Mouse (Mus musculus): ENCODE results near the gene Zfhx2.

Gene Zfhx2

DNA sequence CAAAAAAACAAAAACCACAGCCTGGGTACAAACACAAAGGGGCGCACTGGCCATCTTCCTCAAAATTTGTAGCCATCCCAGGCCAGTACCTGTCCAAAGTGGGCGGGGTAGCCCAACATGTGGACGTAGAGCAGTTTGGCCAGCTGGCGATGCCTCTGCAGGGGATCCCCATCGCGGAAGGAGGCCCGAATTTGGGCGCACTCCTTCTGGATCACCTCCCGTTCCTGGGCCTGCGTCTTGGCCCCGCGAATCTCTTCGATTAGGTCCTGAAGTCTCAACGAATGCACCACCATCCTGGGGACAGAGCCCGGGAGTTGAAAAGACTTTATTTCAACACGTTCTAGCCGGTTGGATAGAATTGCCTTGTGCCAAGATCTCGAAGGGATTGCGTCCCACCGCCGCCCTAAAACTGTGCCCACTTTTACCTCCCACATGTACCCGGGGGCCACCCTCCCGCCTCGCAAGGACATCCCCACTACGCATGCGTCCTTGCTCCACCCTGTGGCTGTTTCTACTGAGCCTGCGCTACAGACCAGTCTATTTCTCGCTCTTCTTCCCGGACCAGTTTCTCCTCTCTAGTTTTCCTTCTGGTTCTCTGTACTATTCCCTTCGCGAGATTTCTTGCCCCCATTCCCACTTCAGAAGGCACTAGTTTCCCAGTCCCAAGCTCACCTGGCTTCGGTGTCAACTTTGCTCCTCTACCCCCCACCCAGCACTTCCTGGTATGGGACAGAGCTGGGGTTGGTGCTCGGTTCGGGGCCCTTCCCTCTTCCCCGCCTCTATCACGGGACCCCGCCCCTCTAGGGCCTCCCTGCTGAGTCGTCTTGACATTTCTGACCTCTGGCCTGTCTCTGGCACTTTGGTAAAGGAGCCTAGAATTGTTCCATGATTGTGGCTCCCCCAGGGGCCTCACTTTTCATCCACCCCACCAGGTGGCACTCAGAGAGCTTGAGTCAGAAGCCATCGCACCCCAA, 14.0 kb upstream of the Zfhx2 start, which contains the start of gene Ap1g2:
TSS of gene Ap1g2 (minus strand) at position 758 of the 974 bp plus-strand sequence.
- DNase-seq, result peak; percentile 87 to 88

DNA sequence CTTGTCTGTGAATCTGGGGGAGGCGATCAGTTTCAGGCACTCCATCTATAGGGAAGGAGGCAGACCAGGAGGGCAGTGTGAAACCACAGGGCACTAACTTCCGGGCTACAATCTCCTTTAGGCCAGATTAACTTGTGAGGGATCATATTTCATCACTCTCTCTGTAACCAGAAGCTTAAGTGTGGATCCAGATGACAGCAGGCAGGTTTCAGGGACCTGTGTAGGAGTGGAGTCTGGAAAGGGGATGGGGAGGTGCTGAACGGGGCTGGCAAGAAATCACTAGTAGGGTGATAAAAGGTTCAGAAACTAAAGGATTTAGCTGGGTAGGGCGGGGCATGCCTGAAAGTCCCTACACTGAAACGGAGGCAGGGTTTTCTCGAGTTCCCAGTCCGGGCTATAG, 13.3 kb upstream of the Zfhx2 start:
- DNase-seq, result no peak

DNA sequence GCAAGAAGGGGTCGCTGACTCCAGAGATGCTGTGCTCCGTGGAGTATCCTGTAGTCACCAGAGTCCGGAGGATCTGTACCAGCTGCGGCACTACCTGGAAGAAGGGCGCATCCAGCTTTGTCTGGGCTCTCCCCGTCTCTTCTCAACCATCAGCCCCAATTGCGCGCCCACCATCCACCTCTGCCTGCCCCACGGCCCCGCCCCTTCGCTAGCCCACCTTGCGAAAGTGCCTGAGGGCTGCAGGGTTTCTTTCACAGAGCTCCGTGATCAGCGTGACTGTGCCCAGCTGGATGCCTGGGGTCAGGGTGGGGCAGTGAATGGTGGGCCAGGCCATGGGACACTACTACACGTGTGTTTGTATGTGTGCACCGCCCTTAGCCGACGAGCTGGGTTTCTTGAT, 12.2 kb upstream of the Zfhx2 start:
- no peak for DNase-seq

DNA sequence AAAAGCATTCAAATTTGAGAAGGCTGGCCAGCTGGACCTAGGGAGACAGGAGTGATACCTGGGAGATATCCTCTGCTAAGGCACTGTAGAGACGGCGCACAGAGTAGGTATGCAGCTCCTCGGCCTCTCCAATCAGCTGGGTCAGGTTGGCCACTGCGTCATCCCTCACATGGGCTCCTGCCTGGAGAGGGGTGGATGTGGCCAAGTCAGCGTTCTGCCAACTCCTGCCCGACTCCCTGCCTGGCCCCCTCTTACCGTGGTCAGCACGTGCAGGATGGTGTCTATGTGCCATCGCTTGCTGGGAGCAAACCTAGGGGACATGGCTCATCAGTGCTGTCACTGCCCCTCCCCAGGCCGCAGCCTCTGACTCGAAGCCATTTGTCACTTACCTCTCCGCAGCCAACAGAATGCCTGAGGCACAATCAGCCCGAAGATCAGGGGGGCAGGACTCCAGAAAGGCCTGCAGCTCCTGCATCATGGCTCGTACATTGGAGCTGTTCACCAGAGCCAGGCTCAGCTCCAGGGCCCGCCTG, 10.2 kb upstream of the Zfhx2 start:
- no peak for DNase-seq

DNA sequence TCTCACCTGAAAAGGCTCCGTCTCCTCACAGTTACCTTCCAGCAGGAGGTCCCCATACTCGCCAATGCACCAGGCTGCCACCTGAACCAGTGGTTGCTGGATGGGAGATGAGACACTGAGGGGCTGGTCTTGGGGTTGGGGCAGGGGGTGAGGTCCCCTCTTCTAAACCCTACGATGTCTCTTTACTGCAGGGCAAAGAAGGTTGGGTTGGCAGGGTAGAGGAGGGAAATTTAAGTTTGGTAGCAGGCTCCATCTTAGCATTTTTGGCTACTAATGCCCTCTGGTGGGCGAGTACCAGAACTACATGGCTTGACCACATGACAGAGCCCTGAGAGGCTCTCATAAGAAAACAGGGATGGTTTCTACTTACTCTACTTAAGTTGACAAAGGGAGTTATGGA, 9.5 kb upstream of the Zfhx2 start:
- DNase-seq, result peak in 1 of 2 experiments; percentile 64

DNA sequence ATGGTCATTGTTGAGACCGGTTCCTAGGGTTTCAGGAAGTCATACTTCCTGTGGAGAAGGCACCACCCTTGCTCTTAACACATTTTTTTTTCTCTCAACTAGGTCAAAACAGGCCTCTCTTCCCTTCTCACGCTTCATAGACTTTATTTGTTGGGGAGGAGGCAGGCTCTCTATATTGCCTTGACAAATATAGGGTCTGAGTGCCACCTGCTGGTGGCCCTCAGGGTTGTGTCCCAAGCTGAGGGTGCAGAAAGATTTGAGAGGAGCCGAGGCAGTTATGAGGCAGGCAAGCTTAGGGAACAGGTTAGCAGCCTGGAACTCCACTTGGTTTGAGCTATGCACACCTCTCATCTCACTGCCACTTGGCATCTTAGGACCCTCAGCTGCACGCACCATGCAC, 5.9 kb upstream of the Zfhx2 start:
- peak; percentile 55 to 62 for DNase-seq

DNA sequence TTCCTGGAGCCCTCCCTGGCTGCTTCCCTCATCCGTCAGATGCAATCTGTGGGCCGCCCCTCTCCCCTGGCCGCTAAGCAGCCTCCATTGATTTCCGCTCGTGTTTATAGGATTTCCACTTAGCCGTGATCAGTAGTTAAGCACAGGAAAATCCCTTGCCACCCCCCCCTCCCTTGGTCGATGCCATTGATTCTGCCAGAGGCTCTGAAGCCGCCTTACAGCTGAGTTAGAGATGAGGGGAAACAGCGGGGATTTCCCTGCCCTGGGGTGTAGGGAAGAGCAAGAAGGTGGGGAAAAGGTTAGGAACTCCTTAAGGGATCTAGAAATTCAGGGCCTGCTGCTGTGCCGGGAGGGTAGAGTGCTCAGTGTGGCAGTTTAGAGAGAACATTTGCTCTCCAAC, 5.5 kb upstream of the Zfhx2 start:
- no peak for DNase-seq

DNA sequence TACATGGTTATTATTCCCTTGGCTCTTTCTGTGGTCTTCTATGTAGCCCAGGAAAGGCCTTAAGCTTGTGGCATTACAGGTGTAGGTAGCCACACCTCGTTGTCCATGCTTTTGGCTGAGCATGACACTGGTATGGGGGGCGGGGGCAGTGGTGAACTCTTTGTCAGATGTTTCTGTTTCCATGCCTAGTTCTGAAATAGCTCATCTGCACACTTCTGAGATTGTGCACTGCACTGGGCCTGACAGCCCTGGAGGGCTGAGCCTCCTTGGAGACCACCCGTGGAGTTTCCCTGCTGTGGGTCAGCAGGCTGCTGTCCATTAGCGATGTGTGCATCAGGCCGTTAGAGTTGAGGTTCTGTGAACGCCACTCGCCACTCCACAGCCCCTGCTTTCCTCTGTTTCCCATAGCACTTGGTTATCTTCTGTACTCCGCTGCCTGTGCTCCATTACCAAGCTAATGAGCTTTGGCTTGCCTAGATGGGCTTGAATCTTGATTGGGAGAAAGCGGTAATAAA, 4.5 kb upstream of the Zfhx2 start:
- DNase-seq, result no peak

DNA sequence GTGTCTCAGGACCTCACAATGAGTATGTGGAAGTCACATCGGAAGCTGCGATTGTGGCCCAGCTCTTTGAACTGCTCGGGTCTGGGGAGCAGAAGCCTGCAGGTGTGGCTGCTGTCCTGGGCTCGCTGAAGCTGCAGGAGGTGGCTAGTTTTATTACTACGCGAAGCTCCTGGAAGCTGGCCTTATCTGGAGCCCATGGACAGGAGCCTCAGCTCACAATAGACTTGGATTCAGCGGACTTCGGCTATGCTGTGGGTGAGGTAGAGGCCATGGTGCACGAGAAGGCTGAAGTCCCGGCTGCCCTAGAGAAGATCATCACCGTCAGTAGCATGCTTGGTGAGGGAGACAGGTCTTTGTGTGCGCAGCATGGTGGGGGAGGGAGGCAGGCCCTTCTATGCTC, 3.5 kb upstream of the Zfhx2 start:
- no peak for DNase-seq

DNA sequence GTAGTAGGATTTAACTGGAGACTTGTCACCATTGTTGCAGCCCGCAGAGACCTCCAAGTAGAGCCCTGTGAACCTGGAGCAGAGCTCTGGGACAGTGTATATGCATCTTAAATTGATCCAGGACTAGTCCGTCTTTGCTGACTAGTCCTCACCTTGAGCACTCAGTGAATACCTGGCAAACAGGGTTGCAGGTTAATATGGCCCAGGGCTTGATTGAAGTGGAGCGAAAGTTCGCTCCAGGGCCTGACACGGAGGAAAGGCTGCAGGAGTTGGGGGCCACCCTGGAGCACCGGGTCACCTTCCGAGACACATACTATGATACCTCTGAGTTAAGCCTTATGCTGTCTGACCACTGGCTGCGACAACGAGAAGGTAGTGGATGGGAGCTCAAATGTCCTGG, 3.1 kb upstream of the Zfhx2 start:
- no peak for DNase-seq

DNA sequence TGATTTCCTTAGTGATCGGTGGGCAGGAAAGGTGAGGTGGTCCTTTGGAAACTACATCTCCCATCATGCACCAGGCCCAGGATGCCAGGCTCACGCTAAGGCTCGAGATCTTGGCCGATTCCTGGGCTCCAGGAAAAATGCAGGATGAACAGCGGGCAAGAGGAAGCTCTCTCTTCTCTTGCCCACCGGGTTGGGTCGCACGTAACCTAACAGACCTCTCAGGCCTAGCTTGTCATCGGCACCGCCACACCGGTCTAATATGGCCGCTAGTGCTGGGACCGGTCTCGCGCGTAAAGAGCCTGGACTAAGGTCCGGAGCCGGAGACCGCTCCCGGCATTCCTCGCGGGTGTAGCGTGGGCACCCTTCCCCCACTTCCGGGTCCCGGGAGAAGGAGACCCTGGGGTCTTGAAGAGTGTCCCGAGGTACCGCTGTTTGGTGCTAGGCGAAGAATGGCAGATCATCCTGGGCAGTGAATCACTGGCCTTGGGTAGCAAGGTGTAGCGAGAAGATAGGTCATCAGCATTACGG, 2.6 kb upstream of the Zfhx2 start, which contains the start of gene Thtpa:
TSS of gene Thtpa (plus strand) at position 81 of the 528 bp plus-strand sequence.
- DNase-seq, result peak; percentile 78 to 85

DNA sequence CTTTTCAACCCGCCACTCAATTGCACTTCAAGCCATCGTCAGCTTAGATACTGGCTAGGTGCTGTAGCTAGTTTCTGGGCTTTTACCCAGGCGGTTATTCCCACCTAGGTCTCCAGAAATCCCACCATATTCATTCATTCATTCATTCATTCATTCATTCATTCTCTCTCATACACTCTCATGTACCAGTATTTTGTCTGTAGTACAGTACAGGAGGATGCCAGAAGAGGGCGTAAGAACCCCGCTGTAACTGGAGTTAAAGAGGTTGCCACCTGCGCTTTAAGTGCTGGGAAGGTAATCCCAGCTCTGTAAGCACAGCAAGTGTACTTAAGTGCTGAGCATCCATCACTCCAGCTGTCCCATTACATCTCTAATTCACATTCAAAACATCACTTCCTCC, 1.8 kb upstream of the Zfhx2 start:
- DNase-seq, result no peak

DNA sequence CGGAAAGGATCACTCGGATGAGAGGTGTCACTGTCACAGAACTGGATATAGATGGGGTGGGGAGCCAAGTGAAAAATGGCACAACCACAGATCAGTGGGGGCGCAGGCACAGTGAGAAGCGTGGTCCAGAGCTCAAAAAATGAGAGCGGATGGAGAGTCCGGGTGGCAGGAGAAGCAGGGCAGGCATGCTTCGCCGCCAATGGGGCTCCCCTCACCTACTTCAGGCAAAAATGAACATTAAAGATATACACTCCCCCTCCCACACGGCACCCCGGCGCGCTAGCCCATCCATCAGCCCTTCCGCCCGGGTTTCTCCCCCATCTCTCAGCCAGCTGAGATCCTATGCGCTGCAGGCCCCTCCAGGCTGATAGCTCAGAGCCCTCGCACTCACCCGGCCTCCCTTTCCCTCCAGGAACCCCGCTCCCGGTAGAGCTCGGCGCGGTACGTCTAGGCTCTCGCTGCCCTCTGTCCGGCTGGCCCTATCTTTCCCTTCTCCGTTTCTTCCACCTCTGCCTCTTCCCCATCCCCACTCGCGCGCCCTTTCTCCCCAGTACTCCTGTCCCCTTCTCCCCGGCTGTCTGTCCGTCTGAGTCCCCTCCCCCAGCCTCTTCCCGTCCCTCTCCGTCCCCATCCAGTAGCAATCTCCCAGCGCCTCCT, 787 bp downstream of the Zfhx2 start:
- no peak for DNase-seq

DNA sequence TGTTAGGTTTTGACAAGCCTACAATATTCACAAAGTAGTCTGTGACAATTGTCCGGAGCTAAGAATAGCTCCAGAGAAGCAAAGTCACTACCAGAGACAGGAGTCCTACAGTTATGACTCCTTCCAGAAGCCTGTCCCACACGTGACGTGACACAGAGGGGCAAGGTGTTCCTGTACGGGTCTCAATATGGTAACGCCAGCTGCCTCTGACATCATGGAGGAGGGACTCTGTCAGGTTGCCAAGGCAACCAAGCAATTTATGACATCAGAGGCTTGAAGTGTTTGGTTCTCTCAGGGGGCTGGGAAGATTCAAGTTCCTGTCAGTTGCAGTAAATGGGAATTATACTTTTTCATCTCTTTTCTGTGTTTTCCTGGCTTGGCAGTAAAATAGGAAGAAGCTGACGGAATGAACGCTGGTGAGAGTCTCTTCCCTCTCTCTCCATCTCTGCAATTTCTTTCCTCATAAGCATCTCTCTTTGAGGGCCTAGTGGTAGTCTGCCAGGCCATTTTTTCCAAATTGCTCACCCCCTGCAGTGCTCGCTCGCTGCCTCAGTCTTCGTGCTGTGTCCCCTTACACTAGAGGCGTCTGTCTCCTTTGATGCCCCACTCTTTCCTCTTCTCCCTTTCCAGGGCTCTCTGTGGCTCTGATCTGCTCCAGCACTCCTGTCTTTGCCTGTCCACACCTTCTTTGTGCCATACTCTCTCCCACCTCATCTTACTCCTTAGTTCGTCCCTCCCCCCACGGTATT, 2.8 kb downstream of the Zfhx2 start:
- DNase-seq, result no peak

DNA sequence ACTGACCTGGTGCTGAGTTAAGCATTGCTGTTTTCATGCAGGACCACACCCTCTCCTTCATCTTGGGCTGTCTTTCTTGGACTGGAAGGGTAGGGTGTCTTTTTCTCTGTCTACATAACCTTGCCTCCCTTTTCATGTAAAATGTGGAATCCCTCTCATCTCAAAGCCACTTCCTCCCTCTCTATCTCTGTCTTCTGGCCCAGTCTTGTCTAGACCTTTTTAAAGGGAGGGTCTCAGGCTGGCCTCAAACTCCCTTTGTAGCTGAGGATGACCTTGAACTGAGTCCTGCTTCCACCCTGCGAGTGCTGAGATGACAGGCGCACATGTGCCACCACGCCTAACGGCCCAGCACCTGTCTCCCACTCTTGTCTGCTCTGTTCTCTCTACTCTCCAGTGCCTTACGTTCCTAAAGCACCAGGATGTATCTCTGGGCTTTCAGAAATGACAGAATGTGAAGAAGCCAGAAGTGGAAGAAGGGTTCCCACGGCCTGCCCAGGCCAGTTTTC, 6.1 kb downstream of the Zfhx2 start:
- DNase-seq, result no peak

DNA sequence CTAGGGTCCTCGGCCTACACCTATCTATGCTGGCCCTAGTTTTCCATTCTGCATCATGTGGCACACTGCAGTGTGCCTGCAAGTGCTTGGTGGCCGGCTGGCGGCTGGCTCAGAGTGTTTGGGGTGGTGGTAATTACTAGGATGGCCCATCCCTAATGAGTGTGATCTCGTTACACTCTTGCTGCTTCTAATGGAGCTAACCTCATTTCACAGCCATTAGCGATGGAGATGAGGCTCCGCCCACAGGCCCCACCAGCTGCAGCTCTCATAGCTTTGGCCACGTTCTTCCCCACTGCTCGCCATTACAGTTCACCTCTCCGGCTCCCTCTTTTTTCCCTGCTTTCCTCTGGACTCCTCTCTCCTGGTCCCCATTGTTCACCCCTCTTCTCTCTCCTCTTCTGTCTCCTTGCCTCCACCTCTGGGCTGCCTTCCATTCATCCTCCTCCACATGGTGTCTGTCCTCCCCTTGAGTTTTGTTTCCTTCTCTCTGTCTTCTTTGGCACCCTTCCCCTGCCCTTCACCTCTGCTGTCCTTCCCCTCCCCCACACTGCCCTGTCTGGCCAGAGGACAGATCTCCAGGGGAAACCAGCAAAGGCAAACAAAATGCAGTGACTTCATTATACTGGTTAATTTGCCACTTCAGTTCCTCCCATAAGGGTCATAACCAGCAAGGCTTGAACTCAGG, 6.7 kb downstream of the Zfhx2 start:
- DNase-seq, result peak; percentile 66 to 78

DNA sequence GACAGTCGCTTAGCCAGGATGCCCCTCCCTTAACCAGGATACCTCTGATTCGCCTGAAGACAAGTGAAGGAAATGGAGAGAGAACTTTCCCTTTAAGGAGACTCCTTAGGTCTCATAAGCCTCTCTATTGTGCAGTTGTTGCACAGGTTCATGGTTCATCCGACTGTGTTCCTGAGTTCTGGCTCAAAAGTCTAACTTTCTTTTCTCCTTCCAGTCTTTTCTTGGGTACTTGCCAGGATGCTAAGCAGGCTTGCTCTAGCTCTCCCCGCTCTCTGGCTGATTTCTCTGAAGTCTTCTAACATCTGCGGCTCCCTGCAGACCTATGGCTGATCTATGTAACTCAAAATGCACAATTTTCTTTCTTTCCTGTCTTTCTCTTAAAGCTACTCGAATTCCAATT, 8.6 kb downstream of the Zfhx2 start:
- peak; percentile 45 to 79 for DNase-seq

DNA sequence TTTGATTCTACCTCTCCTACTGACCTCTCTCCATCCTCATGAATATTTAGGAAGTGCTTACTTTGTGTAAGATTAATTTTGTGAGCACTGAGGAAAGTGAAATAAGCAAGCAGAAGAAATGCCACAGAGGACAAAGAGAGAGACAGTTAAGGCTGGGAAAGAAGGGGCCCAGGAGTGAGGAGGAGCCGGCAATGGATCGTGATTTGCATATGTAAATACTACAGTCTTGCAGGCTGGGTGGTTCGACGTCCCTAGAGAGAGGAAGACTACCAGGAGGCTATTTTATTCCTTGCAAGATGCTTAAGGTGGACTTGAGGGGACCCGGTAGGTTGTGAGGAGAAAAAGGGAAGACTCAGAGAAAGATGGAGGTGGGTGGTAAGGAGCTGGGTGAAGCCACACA, 11.0 kb downstream of the Zfhx2 start:
- no peak for DNase-seq

DNA sequence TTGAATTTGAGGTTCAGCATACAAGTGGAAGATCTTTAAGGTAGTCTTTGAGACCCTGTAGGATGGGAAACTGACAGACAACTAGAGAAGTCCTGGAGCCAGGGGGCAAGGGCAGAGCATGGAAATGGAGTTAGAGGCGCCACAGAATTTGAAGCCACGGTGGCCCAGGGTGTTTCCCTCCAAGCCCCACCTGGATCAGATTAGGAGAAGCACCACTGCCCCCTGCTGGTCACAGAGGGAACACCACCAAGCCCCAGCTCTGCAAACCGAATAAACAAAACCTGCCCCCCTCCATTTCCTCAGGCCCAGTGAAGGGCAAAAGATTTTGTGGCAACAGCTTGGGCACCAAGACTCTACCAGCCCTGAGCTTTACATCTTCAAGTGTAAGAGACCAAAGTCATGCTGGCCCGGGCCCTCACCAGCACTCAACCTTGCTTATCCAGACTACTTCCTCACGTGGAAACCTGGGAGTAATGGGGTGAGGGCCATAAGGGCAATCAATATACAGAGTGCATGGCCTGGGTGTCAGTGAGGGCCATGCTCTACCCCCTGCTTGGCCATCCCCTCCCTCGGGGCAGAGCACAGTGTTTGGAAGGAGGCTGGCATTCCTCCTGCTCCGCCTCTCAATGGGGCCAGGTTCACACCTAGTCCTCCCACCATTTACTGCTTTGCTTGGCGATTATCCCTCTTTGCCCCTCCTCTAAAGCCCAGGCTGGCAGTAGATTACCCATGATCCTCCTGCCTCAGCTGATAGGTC, 12.7 kb downstream of the Zfhx2 start:
- DNase-seq, result peak in 1 of 2 experiments; percentile 68

DNA sequence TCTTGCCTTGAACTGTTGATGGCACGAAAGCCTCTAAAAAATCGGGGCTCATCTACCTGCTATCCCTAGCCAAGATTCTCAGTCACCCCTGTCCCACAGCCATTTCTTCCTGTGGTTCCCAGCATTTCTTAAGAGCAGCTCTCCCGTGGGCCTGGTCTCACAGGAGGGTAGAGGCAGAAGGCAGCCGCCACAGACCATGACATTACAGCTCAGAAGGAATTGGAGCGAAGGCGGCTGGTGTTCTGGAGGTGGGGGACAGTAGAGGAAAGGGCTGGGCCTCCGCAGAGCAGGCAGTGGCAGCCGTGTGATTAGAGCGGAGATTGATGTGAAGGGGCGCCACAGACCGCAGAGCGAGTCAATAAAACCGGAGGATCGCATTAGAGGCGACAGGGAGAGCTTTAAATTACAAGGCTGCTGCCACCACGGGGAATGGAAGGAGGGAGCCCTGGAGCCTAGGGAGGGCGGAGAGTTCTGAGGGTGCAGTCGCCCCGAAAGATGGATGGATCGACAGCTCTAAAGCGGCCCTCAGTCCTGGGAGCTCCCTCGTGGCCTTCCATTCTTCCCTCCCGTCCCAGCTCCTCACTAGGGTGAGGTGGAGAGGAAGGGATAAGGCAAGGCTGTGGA, 13.6 kb downstream of the Zfhx2 start:
- DNase-seq, result no peak
